Mouse (Mus musculus) kidney, embryonic 15.5 days (tissue): Measurements from ENCODE around the gene Abcc8. TPM values are rescaled to one million over a fixed set of nuclear protein-coding genes. Genes with fewer than 3 reads are reported as not detected.

Experiments used
- ATAC-seq: fragments of 200-750 bp; cut with Nextera tagmentation; replicated peaks from 2 replicates; pipeline ENCODE4 v1.8.0; 2017; ENCODE audit warnings: moderate TSS enrichment; ENCODE audit not compliant: low FRiP score
- H3K27ac ChIP-seq: fragments of 300-500 bp; sonication (generic); 2 replicates; pipeline ENCODE4 v1.5.1; 2015; ENCODE audit warnings: mild to moderate bottlenecking, inconsistent platforms
- H3K27me3 ChIP-seq: fragments of 300-500 bp; sonication (generic); 2 replicates; pipeline ENCODE4 v1.6.1; 2015; ENCODE audit warnings: inconsistent platforms
- H3K36me3 ChIP-seq: fragments of 300-500 bp; sonication (generic); 2 replicates; pipeline ENCODE4 v1.6.1; 2015; ENCODE audit warnings: inconsistent platforms
- H3K4me1 ChIP-seq: fragments of 300-500 bp; sonication (generic); 2 replicates; pipeline ENCODE4 v1.6.1; 2015; ENCODE audit warnings: inconsistent platforms
- H3K4me2 ChIP-seq: fragments of 300-500 bp; sonication (generic); 2 replicates; pipeline ENCODE4 v1.6.1; 2015; ENCODE audit warnings: moderate library complexity, mild to moderate bottlenecking, inconsistent platforms
- H3K4me3 ChIP-seq: fragments of 300-500 bp; sonication (generic); replicated peaks from 2 replicates; pipeline ENCODE4 v1.5.1; 2015; ENCODE audit warnings: mild to moderate bottlenecking, inconsistent platforms
- H3K9ac ChIP-seq: fragments of 300-500 bp; sonication (generic); 2 replicates; pipeline ENCODE4 v1.6.1; 2015; ENCODE audit warnings: mild to moderate bottlenecking, inconsistent platforms
- H3K9me3 ChIP-seq: fragments of 300-500 bp; sonication (generic); replicated peaks from 2 replicates; pipeline ENCODE4 v1.6.1; 2016; ENCODE audit warnings: inconsistent platforms
- WGBS: fragments of 180-500 bp; shearing (Covaris S2); methylation state at CpG from one replicate; pipeline ENCODE4 v1.1.7; 2015; ENCODE audit warnings: mixed read lengths; 5-methylcytosine and 5-hydroxymethylcytosine counted together
- polyA plus RNA-seq: library from polyadenylated mRNA; unstranded; fragments of >200 nt; fragmentation: Nextera tagmentation; extraction: Ambion mirVana; gene quantifications from 2 replicates; pipeline ENCODE4 v1.2.1, GENCODE M21; 2015

The Abcc8 gene
- polyA plus RNA-seq, 1 experiment from 2014 or later: 2.3 TPM

DNA sequence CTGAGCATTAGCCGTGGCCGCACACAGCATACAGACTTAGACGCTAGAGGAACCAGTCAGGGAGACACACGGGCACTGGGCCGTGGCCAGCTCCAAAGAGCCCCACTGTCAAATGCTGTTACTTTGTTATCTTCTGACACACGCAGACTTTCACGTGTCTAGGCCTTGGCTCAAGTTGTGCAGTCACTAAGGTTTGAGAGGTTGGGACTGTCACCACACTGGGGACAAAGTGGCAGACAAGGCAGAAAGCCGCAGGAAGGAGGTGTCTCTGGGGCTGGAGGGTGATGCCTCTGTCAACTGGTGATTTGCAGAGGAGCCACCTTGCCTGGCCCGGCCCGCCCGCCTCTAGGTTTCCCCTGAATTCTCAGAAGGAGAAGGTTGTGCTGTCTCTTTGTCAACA lies 54.5 kb downstream of the Abcc8 start:
- H3K27me3 ChIP-seq: peaks cover 5% of the 10 kb centered on the region
- 0 out of 2 replicates have a peak, but pooled peaks cover 3% of the 10 kb centered on the region for H3K9me3 ChIP-seq
- H3K9ac ChIP-seq: no peak overlapping the region
- peaks cover 38% of the 10 kb centered on the region for H3K4me1 ChIP-seq
- H3K36me3 ChIP-seq: no peaks in the 10 kb centered on the region
- no peak overlapping the region for H3K4me2 ChIP-seq
- H3K4me3 ChIP-seq: no peak overlapping the region
- no peak for ATAC-seq
- H3K27ac ChIP-seq: no peak overlapping the region
- WGBS: 65% methylated on average over 11 of the region's 11 CpGs

DNA sequence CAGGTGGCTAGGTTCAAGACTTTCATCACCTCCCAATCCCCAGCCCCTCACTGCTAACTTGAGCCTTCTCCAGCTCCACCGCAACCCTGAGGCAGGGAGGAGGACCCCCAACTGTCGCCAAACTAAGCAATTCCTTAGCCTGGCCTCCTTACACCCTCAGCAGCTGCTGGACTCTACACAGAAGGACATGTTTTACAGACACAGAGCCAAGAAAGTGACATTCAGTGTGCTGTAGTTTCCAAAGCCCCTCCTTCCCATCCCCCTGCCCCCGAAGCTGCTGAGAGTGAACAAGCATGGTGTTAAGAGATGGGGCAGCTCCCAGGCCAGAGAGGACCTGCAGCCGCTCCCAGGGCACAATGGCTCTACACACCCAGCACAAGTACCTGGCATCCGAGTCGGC lies 55.4 kb downstream of the Abcc8 start:
- 55% methylated on average over 6 of the region's 6 CpGs for WGBS
- Histone ChIP-seq H3K4me3 (no peak overlapping the region), H3K36me3 (no peaks in the 10 kb centered on the region), H3K4me1 (peaks cover 33% of the 10 kb centered on the region), H3K9ac (no peak overlapping the region), H3K27ac (no peak overlapping the region), H3K9me3 (0 out of 2 replicates have a peak, but pooled peaks cover 3% of the 10 kb centered on the region), H3K4me2 (no peak overlapping the region), H3K27me3 (peaks cover 5% of the 10 kb centered on the region)
- ATAC-seq: no peak

DNA sequence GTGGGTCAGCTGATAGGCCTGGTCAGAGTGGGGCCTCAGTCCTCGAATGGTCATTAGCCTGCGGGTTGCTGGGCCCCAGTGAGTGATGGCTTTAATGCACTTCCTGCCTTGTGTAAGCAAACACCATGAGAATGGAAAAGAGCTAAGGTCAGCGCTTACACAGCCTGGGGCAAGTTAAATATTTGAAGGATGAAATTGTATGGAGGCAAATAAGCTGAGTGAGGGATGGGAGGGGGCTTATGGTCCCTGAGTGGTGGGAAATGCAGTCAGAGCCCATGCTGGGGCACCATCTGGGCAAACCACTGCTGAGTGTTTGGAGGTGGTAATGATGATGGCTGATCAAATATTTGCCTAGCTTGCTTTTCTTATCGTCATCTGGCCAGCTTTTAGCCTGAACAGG lies 56.9 kb downstream of the Abcc8 start:
- WGBS: 22% methylated on average over 4 of the region's 4 CpGs
- ATAC-seq: no peak
- Histone ChIP-seq H3K4me2 (no peak overlapping the region), H3K4me3 (no peak overlapping the region), H3K9me3 (0 out of 2 replicates have a peak, but pooled peaks cover 3% of the 10 kb centered on the region), H3K27me3 (peaks cover 5% of the 10 kb centered on the region), H3K27ac (no peak overlapping the region), H3K4me1 (peaks cover 27% of the 10 kb centered on the region), H3K36me3 (no peaks in the 10 kb centered on the region), H3K9ac (no peak overlapping the region)

DNA sequence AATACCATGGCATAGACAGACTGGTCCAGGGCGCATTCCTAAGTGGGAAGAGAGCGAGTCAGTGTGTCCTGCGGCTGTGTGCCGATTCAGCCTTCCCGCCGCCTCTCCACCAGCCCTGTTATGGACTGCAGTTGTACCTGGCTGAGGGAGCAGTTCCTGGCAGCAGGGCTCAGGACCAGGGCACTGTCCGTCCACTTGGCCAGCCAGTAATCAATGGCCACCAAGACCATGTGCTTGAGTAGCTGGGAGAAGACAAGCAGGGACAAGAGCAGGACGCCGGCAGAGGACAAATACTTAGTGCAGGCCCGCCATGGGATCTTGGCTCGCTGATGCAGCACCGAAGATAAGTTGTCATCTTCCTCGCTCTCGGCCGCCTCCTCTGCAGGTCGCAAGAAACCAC lies 62.8 kb downstream of the Abcc8 start:
- Histone ChIP-seq H3K9me3 (no peaks in the 10 kb centered on the region), H3K36me3 (no peaks in the 10 kb centered on the region), H3K4me2 (no peak overlapping the region), H3K4me3 (no peak overlapping the region), H3K27ac (peak overlapping the region; percentile 61; the same call in 1 of the 2 replicates), H3K27me3 (no peaks in the 10 kb centered on the region), H3K9ac (no peak overlapping the region), H3K4me1 (peaks cover 37% of the 10 kb centered on the region)
- 69% methylated on average over 16 of the region's 16 CpGs for WGBS
- ATAC-seq: no peak

DNA sequence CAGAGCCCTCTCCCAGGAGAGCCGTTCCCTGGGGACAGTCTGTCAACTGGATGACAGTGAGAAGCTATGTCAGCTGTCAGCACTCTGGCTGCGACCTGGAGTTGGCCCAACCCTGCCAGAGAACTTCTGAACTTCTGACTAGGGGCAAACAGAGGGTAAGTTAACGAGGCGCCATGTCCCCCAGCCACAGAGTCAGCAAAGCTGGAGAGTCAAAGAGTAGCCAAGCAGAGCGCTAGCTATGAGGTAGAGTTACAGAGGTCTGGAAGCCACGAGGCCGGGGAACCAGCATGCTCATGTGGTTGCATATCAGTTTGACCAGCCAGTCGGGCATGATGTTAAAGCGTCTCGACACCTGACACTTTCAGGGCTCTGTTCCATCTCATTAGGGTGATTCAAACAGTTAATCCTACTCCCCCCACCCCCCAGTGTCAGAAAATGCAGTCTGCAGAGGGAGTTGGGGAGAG lies 63.7 kb downstream of the Abcc8 start:
- Histone ChIP-seq H3K27ac (peak overlapping the region; percentile 61), H3K4me3 (no peak overlapping the region), H3K9ac (no peak overlapping the region), H3K9me3 (no peaks in the 10 kb centered on the region), H3K4me2 (0 out of 2 replicates have a peak overlapping the region, but pooled peaks have one; percentile 1), H3K27me3 (no peaks in the 10 kb centered on the region), H3K4me1 (peaks cover 37% of the 10 kb centered on the region), H3K36me3 (no peaks in the 10 kb centered on the region)
- WGBS: 23% methylated on average over 10 of the region's 10 CpGs
- ATAC-seq: peak; percentile 81

DNA sequence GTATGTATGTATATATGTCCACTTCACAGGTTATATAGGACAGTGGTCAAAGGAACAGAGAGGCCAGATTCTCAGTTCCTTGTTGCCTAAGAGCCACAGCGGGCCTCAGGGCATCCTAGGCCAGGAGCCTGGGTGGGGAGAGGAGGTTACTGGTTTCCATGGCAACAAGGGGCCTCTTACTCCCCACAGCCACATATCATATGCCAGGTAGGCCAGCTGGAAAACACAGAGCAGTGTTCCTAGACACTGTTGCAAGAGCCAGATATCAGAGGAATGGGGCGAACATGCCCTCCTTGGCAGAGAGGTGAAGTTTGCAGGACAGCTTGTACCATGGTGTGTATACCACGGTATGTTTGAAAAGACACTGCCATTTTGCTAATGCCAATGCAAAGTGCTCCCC lies 66.4 kb downstream of the Abcc8 start:
- WGBS: 45% methylated on average over 3 of the region's 3 CpGs
- ATAC-seq: no peak
- no peak overlapping the region for H3K27ac ChIP-seq
- H3K4me3 ChIP-seq: no peak overlapping the region
- H3K4me1 ChIP-seq: peaks cover 39% of the 10 kb centered on the region
- H3K9me3 ChIP-seq: no peaks in the 10 kb centered on the region
- no peak overlapping the region for H3K4me2 ChIP-seq
- H3K9ac ChIP-seq: no peak overlapping the region
- H3K36me3 ChIP-seq: no peaks in the 10 kb centered on the region
- no peaks in the 10 kb centered on the region for H3K27me3 ChIP-seq

DNA sequence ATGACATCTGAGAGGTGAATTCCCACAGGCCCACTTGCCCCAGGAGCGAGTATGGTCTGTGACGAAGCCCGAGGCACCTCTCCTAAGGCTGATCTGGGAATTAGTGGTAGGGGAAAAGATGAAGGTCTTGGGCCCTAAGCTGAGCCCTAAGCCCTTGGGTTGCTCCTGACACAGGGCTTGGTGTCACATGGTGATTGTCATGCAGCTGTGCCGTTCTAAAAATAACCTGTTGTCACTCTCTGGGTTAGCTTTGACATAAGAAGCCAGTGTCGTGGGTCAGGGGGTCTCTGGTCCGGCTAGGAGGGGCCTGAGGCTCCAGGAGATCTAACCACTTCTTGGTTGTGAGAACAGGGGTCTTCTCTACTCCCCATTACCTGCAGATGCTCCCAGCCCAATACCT lies 67.9 kb downstream of the Abcc8 start:
- Histone ChIP-seq H3K36me3 (no peaks in the 10 kb centered on the region), H3K27me3 (no peaks in the 10 kb centered on the region), H3K4me3 (no peak overlapping the region), H3K9me3 (no peaks in the 10 kb centered on the region), H3K4me2 (no peak overlapping the region), H3K4me1 (peaks cover 37% of the 10 kb centered on the region), H3K27ac (no peak overlapping the region), H3K9ac (no peak overlapping the region)
- 71% methylated on average over 6 of the region's 6 CpGs for WGBS
- ATAC-seq: no peak

DNA sequence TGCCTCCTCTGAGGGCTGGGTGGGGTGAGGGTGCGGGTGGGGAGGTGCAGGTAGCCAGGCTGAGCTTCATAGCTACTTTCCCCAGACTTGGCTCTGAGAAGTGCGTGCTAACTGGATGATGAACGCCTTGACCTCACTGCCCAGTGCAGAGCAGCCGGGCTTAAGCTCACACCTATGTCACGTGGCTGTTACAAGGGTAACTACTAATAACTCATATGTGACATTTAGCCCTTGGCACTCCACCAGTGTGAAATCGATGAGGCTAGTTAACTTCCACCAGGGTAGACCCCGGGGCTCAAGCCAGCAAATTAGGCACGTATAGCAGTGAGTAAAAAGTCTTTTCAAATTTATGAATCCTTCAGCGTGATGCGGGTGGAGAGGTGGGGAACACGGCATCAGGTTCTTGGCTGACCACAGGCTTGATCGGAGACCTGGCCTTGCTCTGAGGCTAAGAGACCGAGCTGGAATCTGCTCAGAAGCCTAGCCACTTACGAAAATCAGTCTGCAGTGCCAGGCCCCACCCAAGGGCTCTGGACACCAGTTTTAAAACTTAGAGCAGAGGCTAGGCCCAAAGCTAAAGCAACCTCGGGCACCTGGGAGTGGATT lies 68.5 kb downstream of the Abcc8 start:
- 62% methylated on average over 15 of the region's 15 CpGs for WGBS
- H3K27ac ChIP-seq: no peak overlapping the region
- H3K4me2 ChIP-seq: no peak overlapping the region

DNA sequence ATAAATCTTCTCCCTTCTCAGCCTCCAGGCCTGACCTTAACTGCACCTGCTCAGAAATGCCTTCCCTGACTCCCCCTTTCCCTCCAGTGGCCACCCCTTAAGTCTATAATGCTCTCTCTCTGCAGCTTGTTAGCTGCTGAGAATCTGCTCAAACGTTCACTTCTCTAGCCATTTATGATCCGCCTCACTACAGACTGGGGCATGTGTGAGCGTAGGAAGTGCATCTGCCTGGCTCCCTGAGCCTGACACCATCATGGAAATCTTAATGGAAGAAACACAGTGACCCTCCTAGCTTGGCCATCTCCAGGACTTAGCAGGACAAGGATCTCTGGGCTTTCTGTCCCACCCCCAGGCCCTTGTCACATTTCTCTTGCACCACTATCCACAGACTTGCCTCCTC lies 69.8 kb downstream of the Abcc8 start:
- Histone ChIP-seq H3K4me3 (no peak overlapping the region), H3K9ac (no peak overlapping the region; the same call in 1 of the 2 replicates), H3K27ac (no peak overlapping the region), H3K27me3 (no peaks in the 10 kb centered on the region), H3K36me3 (no peaks in the 10 kb centered on the region), H3K4me1 (peaks cover 20% of the 10 kb centered on the region), H3K9me3 (no peaks in the 10 kb centered on the region), H3K4me2 (no peak overlapping the region)
- WGBS: 72% methylated on average over 3 of the region's 3 CpGs
- no peak for ATAC-seq

More for the DNA sequence above, 68.5 kb downstream of the Abcc8 start:
- H3K9me3 ChIP-seq: no peaks in the 10 kb centered on the region
- H3K4me3 ChIP-seq: no peak overlapping the region
- peaks cover 30% of the 10 kb centered on the region for H3K4me1 ChIP-seq
- H3K36me3 ChIP-seq: no peaks in the 10 kb centered on the region
- no peak overlapping the region for H3K9ac ChIP-seq
- no peaks in the 10 kb centered on the region for H3K27me3 ChIP-seq
- ATAC-seq: no peak

DNA sequence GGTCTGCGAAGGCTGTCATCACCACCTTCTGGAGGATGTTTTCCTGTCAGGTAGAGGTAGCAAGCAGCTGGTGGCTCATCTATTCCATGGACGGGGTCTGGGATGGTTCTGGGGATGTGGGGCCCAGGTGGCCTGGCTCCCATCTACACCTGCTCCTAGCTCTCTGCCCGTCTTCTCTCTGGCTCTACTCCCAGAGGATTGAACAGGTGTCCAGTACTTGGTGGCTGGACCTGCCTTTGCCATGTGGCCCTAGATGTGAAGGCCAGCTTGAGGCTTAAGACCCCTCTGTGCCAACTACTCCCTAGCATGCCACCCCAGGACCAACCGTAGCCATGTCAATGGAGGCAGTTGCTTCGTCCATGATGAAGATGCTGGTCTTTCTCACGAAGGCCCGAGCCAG lies 74.3 kb downstream of the Abcc8 start:
- WGBS: 93% methylated on average over 7 of the region's 7 CpGs
- Histone ChIP-seq H3K27ac (no peak overlapping the region), H3K36me3 (no peaks in the 10 kb centered on the region), H3K4me3 (no peak overlapping the region), H3K27me3 (peaks cover 3% of the 10 kb centered on the region; the same call in 1 of the 2 replicates), H3K9ac (no peak overlapping the region), H3K4me1 (peaks cover 5% of the 10 kb centered on the region), H3K4me2 (no peak overlapping the region), H3K9me3 (no peaks in the 10 kb centered on the region)
- ATAC-seq: no peak

DNA sequence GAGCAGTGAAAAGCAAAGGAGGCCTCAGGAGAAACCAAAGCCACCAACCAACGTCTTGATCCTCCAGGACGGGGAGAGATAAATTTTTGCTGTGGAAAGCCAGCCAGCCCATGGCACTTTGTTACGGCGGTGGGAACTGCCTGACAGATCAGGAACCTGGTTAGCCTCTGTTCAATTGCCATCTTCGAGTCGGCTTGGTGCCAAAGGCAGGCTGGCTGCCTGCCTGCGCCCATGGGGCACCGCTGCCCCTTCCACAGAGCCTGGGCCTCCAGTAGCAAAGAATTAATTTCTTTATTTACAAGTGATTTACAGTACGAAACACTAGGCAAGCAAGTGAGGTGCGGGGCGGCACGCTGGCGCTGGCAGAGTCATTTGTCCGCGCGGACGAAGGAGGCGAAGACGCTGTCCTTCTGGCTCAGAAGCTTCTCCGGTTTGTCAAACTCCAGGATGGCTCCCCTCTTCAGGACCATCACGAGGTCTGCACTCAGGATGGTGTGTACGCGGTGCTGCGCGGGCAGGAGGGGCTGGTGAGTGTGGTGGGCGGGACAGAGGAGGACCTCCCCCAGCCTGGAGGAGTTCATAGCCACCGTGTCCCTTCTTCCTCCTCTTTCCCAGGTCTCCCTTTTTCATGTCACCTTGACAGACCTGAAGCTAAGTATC lies 75.4 kb downstream of the Abcc8 start:
- Histone ChIP-seq H3K27me3 (peaks cover 8% of the 10 kb centered on the region), H3K27ac (no peak overlapping the region), H3K9ac (no peak overlapping the region), H3K4me1 (peaks cover 7% of the 10 kb centered on the region), H3K9me3 (no peaks in the 10 kb centered on the region), H3K36me3 (no peaks in the 10 kb centered on the region), H3K4me3 (no peak overlapping the region), H3K4me2 (no peak overlapping the region)
- no peak for ATAC-seq
- 79% methylated on average over 27 of the region's 27 CpGs for WGBS

DNA sequence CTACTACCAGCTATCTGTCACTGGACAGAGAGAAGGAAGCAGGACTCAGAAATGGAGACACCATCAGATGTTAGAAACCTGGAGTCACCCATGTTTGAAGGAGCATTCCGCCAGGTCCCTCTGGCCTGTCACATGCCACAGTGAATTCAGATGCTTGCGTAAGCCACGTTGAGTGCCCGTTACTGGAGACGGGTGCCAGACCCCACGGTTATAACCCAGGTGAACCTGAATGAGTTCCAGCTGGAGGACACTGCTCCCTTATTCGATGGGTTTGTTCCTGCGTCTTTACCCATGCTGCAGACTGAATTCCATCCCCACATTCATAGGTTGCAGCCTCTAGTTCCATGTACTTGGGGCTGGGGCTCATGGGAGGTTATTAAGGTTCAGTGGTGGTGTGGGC lies 76.1 kb downstream of the Abcc8 start:
- no peak for ATAC-seq
- Histone ChIP-seq H3K9me3 (no peaks in the 10 kb centered on the region), H3K36me3 (no peaks in the 10 kb centered on the region), H3K9ac (no peak overlapping the region), H3K27me3 (peaks cover 14% of the 10 kb centered on the region), H3K4me2 (no peak overlapping the region), H3K4me3 (no peak overlapping the region), H3K4me1 (peaks cover 7% of the 10 kb centered on the region), H3K27ac (no peak overlapping the region)
- WGBS: 80% methylated on average over 8 of the region's 8 CpGs
